Mouse (Mus musculus): ENCODE results near the gene Mpdu1.

GRCm38 (mm10) chr11:69695046-69695360, 32.6 kb upstream of the Mpdu1 start:
- no peak for TF ChIP-seq POLR2A (IDR thresholded peaks at IDR 0.05; ENCODE audit: insufficient read depth, low read length)
- TF ChIP-seq CTCF (IDR thresholded peaks at IDR 0.05; ENCODE audit: low read depth, low read length): no peak
